Mouse (Mus musculus) NIH3T3 (cell line): Measurements from ENCODE around the gene Wrnip1.

ENCODE experiments used
- DNase-seq: peaks from one replicate; pipeline ENCODE4 v3.0.0-alpha.2; 2012; ENCODE audit warnings: low read depth

Gene Wrnip1

GRCm38 (mm10) chr13:32801693-32802221 is at the start of gene Wrnip1:
Gene Wrnip1 (plus strand): TSS chr13:32802038.
- DNase-seq = peak; percentile 99

DNA sequence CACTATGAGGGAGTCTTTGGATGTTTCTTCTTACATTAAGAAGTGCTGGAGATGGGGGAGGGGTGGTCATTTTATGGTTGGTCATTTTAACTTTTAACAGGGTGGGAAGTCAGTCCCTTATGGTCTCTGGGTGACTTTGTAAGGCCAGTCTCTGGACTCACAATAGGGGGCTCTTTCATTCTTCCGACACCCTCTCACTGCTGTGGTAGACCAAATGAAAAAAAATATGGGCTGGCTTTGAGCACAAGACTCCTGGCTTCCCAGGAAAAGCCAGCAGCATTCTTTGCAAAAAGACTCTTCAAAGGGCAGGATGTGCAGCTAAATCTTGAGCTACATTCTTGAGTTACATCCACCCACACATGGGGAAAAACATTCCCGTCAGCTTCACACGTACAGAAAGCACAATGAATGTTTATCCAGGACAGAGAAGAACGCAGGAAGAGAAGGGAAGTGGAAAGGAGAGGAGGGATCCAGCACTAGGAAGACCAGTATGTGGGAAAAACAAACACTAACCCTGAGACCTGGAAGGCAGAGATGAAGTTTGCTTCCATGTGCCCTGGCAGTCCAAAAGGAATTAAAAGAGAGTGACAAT is 49.7 kb upstream of the Wrnip1 start:
- no peak for DNase-seq

GRCm38 (mm10) chr13:32759036-32759435 is 42.8 kb upstream of the Wrnip1 start:
- DNase-seq = no peak

DNA sequence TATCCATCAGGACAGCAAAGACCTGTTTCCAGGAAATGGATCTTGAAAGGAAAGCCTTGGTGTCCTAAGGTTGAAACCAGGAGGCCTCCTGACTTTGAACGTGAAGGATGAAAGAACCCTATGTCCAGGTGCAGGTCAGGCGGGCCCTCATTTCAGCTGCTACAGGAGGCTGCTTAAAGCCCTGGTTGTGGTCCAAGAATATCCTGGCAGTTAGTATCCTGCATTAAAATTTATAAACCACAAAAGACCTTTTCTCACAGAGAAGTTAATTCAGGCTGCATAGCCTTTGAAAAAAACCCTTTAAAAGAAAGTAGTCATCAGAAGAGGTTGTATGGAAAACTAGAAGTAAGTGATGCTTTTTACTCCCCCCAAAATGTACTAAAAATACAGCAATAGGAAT is 41.0 kb upstream of the Wrnip1 start:
- DNase-seq = no peak

- DNase-seq = no peak
Measured at GRCm38 (mm10) chr13:32763141-32763540, 38.7 kb upstream of the Wrnip1 start.

- DNase-seq = no peak
Measured at GRCm38 (mm10) chr13:32764448-32764847, 37.4 kb upstream of the Wrnip1 start.

DNA sequence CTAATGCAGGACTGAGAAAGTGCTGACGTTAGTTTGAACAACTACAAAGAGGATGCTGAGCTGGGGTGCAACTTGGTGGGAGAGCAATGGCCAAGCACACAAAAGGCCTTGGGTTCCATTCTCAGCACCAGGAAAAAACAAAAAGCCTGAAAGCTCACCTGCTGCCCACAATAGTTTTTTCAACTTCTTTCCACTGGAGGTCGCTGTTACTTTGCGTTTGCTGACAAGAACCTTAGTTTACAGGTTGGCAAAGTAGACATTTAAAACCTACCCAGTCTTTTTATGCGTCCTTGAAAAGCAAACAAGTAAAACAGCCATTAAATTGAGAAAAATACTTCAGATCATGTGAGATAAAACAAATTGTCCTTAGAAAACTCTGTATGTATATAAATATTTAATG is 33.7 kb upstream of the Wrnip1 start:
- peak; percentile 70 for DNase-seq

DNA sequence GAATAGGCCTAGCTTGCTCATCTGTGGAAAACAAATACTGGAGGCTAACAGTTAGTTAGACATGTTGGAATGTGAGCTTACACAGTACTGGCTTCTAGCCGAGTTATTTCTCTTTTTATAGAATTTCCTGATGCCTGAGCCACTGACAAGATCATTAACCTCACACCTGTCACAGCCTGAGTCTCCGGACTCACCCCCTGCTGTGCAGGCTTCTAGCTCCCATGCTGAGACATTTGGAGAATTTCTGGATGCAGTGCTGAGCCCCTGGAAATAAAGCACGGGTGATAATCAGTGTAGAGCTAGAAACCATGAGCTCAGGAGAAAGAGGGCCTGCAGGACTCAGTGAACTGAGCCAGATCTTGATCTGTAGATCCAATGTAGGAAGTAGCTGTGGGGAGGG is 31.9 kb upstream of the Wrnip1 start:
- DNase-seq = no peak

DNA sequence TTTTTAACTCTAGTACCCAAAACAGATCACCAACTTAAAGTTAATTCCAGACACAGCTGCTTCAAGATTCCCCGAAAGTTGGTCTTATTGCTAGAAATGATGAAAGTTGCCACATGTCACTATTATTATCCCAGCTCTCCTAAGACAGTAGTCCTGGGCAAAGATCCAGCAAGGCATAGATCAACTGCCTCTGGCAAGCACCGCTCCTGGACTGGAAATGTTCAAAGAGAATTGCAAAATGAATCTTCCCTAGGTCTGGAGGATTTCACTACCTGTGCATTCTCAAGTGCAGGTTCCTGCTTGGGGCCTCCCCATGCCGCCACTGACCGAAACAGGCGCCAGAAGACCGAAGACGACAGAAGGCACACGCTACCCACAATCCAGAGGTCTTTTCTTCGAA is 25.9 kb upstream of the Wrnip1 start:
- DNase-seq = no peak

DNA sequence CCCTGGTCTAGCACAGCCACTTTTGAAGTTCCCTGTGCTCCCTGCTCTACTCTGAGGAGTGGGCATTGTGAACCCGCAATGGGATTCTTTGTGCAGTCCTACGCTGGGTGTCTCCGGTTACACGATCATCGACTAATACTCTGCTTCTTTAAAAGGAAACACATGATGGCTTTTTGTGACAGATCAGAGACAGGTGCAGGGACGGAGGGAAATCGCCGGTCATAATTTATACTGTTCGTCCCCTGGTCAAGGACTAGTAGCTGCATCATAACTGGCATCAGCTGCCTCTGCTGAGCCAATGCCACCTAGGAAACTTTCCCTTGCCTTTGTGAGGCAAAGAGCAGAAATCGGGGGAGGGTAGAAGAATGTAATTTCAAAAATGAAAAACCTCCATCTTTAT is 25.5 kb upstream of the Wrnip1 start:
- no peak for DNase-seq

- DNase-seq = no peak
Measured at GRCm38 (mm10) chr13:32778861-32779260, 23.0 kb upstream of the Wrnip1 start.

DNA sequence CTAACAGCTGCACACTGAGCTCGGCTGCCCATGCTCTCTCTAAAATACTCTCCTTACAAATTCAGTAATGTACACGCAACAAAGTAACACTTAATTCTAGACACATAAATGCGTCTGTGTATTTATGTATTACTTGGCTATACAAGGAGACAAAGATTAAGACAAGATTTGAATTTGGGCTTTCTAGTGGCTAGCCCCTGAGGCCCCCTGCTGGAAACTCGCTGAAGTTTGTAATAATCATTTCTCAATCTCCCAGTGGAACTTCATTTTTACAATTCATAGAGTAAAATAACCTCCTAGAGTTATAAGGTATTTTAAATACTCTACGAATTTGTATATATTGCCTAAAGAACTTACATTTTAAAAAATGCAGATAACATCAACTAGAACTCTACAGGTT is 18.8 kb upstream of the Wrnip1 start:
- peak; percentile 39 for DNase-seq

GRCm38 (mm10) chr13:32783816-32784215 is 18.0 kb upstream of the Wrnip1 start, which contains the start of gene Mylk4:
Gene Mylk4 (minus strand): TSS chr13:32783954.
- no peak for DNase-seq

DNA sequence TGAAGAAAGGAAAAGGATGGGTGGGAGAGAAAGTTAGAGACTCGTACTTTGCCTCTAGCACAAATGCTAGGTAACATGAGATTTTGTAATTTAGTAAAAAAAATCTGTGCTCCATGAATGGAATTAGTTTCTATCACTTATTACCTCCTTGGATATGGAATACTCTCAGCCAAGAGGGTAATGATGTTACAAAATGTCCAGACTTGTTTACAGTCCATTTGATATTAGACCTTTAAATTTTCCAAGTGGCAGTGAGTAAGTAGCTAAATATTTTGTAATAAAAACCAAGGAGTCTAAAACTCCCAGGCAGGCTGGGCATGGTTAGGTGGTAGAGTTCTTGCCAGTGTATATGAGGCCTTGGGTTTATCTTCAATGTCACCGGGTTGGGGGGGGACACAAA is 14.3 kb upstream of the Wrnip1 start:
- no peak for DNase-seq

DNA sequence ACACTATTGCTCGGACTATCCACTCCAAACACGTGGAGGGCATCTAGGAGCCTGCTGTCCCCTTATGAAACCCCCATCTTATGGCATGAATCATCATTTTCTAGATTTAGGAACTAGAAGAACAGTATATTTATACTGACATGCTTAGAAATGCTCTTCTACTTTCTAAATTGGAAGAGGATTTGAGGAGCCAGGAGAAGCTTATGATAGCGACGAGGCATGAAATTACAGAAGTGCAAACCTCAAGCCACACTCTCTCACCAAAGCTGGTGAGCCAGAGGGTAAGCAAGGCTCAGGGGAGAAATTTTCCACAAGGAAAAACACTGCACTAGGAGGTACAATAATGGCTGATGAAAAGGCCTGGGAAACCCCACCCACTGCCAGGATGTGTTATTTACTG is 12.1 kb upstream of the Wrnip1 start:
- no peak for DNase-seq

DNA sequence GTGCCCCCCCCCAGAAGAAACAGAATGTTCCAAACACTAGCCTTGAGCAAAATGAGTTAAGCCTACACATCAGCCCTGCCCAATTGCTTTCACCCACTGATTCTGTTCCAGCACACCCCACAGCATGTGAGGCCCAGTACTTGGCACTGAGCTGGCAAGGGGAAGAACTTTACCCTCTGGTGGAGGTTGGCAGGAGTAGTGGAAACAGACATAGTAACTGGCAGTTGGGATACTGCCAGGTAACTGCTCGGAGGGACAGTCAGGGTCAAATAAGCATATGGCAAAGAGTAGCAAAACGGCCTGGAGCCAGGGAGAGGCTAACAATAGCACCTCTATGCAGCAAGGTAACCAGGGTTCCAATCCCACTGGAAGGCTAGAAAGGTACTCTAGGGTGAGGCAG is 7.2 kb upstream of the Wrnip1 start:
- peak; percentile 50 for DNase-seq

DNA sequence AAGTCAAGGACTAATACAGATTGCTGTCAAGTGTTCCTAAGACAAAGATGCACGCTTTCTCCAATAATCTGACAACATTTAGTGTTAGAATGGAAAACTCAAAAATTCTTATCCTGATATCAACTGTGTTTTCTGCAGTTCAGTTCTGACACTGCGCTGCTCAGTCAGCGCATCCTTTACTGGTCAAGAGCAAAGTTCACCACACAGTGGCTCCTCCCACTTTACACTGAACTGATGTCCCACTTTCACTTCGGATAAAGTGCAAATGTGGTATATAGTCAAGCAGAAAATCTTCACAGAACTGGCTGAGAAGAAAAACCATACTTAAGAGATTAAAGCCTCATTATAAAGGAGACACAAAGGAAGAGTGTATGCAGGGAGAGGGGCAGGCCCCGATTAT is 6.7 kb upstream of the Wrnip1 start:
- DNase-seq = no peak

- peak; percentile 39 for DNase-seq
Measured at GRCm38 (mm10) chr13:32797085-32797484, 4.8 kb upstream of the Wrnip1 start.

DNA sequence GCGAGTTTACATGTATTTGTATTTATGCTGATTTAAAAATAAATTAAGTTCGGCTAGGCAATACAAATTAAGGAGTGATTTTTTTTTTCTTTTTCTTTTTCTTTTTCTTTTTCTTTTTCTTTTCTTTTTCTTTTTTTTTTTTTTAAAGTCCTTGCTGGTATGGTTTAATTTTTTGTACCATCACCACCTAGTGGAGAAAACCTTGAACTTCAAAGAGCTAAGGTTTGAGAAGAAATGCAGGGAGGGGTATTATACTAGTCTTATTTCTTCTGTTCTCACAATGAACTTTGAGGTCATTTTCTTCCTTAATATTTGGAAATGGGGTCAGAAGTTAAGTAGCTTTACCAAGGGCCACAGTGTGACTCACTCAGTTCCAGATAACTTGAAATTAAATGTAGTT is 2.7 kb upstream of the Wrnip1 start:
- peak; percentile 61 for DNase-seq

DNA sequence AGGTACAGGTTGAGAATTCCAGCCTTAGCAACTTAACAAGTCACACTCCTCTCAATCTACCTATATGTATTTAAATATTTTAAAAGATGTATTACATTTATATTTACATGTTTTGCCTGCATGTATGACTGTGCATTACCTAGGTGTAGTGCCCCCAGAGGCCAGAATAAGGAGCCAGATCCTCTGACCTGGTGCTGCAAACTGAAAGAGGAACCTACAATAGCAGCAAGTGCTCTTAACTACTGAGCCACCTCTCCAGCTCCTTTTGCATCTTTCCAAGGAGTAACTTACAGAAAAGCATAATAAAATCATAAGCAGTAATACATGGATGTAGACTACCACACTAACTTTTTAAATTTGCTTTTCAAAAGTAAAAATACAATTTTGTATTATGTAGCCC is 979 bp upstream of the Wrnip1 start:
- DNase-seq = no peak

- peak; percentile 55 for DNase-seq
Measured at GRCm38 (mm10) chr13:32802259-32803081, 632 bp downstream of the Wrnip1 start, which contains the start of gene D930007J09Rik. Gene D930007J09Rik (minus strand): TSS chr13:32802849.

DNA sequence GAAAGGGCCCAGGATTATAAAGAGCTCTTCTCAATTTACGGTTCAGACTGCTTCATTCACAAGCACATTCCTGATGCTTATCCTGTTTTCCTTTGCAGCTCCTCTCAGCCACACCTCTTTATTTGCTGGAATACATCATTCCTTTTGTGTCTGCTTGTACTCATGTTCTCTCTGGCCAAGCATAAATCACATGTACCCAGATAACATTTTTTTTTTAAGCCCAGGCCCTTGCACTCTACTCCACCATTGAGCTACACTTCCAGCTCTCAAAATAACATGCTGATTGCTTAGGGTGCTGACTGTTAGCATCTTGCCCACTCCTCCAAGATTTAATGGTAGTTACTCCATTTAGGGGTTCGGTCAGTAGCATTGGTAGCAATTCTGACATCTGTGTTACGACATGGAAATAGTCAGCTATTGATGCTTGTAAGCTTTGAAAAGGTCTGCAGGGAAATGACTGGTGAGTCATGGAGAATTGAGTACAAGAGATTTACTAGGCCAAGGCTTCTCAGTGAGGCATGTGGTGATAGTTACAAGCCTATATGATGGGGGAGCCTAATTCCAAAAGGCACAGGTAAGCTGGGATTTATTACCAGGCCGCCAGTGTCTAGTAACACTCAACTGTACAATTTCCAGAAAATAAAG is 2.0 kb downstream of the Wrnip1 start:
- DNase-seq = peak; percentile 61

DNA sequence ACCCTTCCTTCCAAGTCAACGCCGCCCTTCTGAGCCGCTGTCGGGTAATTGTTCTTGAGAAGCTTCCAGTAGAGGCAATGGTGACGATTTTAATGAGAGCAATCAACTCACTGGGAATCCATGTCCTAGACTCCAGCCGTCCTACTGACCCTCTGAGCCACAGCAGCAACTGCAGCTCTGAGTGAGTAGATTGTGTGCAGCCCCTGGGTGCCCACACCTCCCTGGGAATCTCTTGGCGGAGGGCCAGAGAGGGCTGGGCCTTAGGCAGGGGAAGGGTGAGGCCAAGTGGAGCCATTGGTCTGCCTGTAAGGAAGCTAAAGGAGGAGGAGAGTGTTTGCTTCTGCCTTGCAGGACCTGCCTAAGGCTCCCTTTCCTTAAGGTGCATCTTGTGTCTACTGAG is 5.0 kb downstream of the Wrnip1 start:
- no peak for DNase-seq
